Mouse (Mus musculus) neutrophil, adult 59 days (primary cell): ENCODE results near the gene Fen1. TPM values are rescaled to one million over a fixed set of nuclear protein-coding genes. Genes with fewer than 3 reads are reported as not detected.

Experiments
- total RNA-seq, 2 experiments: library from RNA; stranded (reverse); gene quantifications; 1 replicate in 1 of 2; 2 replicates in 1 of 2; pipeline ENCODE4 v1.2.4; 2023

The Fen1 gene
- 10 to 100 TPM; 39.5 to 42.6 TPM for total RNA-seq

DNA sequence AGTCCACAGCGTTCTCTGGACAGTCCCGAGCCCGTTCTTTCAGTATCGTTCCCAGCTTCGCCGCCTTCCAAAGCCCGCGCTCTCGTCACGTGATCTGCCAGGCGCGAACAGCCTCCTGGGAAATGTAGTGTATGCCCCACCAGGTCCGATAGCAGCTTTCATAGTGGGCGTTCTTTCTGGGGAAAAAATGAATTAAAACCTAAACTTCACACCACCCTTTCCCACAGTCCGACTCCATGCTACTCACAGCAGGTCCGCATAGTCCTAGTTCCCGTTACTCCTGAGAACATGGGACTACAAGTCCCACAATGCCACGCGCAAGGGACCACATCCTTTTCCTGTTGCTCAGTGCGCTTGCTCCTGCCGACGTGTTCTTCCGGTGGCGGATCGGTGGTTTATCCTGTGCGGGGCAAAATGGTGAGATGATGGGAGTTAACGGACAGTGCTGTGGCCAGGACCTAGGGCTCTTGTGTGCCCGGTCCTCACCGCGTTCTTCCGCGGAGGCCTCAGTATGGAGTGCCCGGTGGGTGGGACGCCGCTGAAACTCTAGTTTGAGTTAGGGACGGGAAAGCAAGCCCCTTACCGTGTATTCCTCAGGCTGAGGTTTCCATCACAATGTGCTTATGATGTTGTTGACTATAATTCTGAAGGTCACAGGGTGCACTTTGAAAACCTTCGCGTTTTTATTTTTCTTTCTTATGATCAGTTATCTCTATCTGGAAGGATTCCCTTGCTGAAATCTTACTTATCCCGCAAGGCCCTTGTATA is at the start of gene Fen1, which contains the start of gene Tmem258:
TSS of gene Fen1 (minus strand) at position 322 of the 768 bp plus-strand sequence.
TSS of gene Tmem258 (plus strand) at position 167 of the 768 bp plus-strand sequence.

GRCm38 (mm10) chr19:10240654-10241305 is 36.8 kb upstream of the Fen1 start, which contains the start of gene Myrf:
Gene Myrf, minus strand, starts transcription at chr19:10240748.

DNA sequence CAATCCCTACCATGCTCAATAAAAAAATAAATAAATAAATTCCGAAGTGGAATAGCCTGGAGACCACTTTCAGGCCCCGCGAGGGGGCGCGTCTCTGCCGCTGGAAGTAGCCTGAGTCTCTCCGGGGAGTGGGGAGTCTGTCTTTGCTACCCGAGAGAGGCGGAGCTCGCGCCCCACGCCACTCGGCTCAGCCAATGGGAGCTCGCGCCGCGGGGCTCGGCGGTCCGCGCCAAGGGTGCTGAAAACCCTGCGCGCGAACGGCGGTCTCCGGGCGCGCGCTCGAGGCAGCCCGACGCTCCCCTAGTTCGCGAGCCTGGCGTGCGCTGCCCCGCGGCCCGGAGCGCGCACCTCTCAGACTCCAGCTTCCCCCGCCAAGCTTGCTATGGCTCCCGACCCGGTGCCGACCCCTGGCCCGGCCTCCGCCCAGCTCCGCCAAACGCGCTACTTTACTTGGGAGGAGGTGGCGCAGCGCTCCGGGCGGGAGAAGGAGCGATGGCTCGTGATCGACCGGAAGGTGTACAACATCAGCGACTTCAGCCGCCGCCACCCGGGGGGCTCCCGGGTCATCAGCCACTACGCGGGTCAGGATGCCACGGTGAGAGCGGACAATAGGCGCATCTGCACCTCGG is 21.2 kb downstream of the Fen1 start, which contains the start of gene Fads1:
TSS of gene Fads1 (plus strand) at position 219 of the 629 bp plus-strand sequence.

Other genes with a start within 250 kb of the Fen1 start
- 1,000 to 10,000 TPM; 2,763 to 3,169 TPM for gene Fth1, start 223.6 kb downstream of the Fen1 start, total RNA-seq
- gene Best1, start 202.5 kb downstream of the Fen1 start, total RNA-seq, result not detected
- 1 to 10 TPM; 5.0 to 9.6 TPM for gene Rab3il1, start 202.5 kb downstream of the Fen1 start, total RNA-seq
- 1 to 10 TPM; 2.0 to 5.5 TPM for gene Fads3, start 162.6 kb downstream of the Fen1 start, total RNA-seq
- 1 to 10 TPM; 2.0 to 5.1 TPM for gene Fads2, start 102.4 kb downstream of the Fen1 start, total RNA-seq
- gene Fads1, start 21.3 kb downstream of the Fen1 start, total RNA-seq, result 1 to 10 TPM; 8.3 to 9.4 TPM
- gene Tmem258, start 155 bp downstream of the Fen1 start, total RNA-seq, result 100 to 1,000 TPM; 104 to 110 TPM
- gene Myrf, start 36.6 kb upstream of the Fen1 start, total RNA-seq, result under 1 TPM in 1 of 2 experiments, not detected in 1; 0.11 TPM
- gene Dagla, start 100.7 kb upstream of the Fen1 start, total RNA-seq, result under 1 TPM; 0.11 to 0.57 TPM
- gene Syt7, start 184.9 kb upstream of the Fen1 start, total RNA-seq, result not detected